Mouse (Mus musculus) kidney, postnatal 36 days (tissue): Measurements from ENCODE around the gene Nagk.
"Not testable (repeated sequence)": the region's sequence is repeated elsewhere in the genome, so short reads cannot be mapped to it uniquely, and the experiment has no call there.

ENCODE experiments used
- DNase-seq, 2 experiments: peaks; one replicate each; pipeline ENCODE4 v3.0.0; 2021 to 2022; ENCODE audit warnings: mixed read lengths in 2 of 2

The Nagk gene

DNA sequence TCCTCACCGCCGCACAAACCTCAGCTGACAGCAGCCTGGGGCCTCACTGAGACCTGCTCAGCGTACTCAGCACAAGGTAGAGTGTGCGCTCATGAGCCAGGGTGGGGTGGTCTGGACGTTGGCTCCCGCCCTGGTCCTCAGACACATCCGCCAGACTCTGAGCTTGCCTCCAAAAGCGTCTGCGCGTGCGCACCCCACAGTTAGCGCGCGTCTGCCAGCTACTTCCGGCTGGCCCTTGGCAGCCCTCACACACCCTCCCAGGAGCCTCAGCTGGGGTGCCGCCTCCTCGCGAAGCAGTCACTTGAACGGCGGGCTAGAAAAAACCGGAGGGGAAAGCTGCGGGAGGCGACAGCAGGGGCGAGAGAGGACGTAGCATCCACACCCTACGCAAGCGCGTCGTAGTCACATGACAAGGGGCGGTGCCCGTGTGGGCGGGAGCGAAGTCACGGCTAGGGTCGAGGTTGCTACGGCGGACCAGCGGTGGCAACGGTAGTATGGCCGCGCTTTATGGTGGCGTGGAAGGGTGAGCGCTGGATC lies at the start of gene Nagk:
Gene Nagk (plus strand): TSS at position 223 of the 537 bp plus-strand sequence.
- DNase-seq = peak; percentile 95 to 98

DNA sequence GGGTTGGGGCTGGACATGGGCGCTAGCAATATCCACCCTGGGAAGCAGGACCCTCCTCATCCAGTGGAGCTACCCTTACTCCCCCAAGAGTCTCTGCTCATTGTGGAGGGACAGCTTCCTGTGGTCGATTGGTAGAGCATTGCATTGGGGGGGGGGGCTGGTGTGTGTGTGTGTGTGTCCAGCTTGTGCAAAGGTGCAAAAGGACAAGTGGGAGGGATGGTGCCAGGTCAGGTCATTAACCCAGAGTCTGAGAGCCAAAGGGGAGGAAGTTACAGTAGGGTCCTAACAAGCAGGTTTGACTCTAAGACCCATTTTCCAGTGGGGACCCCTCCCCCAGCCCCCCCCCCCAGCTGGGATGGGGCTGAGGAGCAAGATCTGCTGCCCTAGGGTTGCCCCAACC lies 49.3 kb upstream of the Nagk start:
- no peak for DNase-seq

DNA sequence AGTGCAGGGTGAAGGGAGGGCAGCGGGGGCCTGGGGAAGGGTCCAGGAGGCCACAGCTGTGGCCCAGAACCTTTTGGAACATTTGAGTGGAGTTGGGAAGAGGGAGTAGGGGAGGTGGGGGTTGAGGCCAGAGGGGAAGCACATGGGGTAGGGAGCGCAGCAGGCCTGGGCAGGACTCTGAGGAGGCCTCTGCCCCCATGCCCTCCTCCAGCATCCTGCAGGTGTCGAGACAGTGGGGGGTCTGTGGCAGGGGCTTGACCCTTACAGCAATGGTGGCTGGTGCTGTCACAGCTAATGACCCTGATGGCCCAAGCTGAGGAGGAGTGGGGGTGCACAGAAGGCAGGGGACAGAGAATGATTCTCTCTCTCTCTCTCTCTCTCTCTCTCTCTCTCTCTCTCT lies 45.5 kb upstream of the Nagk start:
- DNase-seq = no peak

DNA sequence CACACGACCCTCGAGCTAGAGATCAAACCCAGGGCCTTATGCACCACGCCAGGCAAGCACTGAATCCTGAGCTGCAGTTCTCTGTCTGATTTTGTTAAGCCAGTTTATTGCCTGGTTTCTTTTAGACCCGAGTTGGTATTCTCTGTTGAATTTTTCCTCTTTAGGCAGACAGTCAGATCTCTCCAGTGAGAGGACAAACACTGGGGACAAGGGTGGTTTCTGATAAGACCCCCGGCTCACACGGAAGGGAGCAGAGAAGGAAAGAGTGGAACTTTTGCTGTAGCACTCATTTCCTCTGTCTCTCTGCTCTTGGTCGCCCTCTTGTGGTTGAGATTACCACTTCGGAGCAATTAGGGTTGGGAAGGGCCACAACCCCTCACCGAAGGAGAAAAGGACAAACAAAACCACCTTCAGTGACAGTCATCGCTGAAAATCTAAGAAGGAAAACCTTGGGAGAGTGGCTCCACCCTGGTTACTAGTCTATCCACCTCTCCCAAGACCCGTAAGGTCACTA lies 44.6 kb upstream of the Nagk start:
- DNase-seq = peak; percentile 37 to 84

DNA sequence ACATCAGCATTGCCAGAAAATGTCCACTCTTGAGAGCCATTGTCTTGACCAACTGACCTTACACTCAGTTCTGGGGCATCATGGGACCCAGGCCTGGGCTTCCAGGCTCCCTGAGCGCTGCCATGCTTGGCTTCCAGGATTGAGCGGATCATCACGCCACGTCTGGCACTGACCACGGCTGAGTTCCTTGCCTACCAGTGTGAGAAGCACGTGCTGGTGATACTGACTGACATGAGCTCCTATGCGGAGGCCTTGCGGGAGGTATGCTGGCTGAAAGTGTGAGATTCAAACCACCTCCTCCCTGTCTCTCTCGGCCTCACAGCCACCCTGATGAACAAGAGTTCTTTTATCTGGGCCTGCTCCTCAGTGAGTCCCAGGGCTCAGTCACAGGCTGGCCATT lies 38.7 kb upstream of the Nagk start:
- DNase-seq = no peak

DNA sequence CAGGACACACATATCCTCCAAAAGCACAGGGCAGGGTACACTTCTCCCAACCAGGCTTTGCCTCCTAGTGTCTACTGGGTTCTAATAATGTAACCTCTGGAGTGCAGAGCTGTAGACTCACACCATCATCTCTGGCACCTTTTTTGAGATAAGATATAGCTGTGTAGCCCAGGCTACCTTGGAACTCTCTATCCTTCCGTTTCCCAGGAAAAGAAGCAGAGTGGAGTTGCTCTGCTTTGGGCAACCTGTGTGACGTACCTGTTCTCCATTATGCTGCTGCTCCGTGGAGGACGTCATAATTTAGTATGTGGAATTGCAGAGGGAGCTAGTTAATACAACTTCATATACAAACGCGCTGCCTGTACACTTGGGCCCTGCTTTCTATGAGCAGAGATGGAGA lies 32.4 kb upstream of the Nagk start, which contains the start of gene Ankrd53:
Gene Ankrd53 (plus strand): TSS at position 301 of the 400 bp plus-strand sequence.
- no peak for DNase-seq

DNA sequence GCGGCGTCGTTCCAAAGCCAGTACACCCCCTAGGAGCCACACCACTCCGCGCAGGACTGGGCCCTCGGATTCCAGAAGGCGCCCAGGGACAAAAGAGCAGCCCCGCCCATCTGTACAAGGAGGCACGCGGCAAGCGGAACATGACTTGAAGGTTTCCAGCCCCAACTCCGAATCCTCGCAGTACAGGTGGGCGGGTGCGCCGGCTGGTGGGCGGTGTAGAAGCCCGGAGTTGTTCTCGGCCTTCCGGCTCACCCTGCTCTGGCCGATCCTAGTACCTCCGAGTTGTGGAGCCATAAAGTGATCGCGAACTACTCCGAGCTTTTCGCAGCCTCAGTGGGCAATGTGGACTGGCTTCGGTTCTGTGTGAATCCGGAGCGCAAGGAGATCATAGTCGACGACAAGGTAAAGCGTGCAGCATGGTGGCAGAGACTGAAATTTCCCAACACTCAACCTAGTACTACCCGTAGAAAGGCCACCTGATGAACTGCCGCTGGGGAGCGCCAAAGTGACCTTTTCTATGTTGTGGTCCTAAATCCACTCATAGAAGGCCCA lies 31.8 kb upstream of the Nagk start:
- peak; percentile 46 to 63 for DNase-seq

DNA sequence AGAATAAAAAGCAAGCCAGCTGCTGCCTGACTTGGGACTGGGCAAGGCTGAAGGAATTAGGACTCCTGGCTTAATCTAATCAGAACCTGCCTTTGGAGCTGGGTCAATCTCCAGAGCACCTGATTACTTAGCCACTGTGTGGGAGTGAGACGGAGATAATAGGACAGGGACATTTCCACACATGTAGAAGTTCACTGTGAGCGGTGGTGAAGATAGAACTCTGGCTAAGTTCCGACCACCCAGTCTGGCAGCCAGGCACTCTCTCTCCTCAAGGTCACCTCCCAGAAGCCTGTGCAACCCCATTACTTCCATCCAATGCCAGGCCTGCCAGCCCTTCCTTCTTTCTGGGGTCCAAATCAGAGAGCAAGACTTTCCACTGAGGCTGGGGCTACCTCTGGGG lies 27.8 kb upstream of the Nagk start:
- no peak for DNase-seq

DNA sequence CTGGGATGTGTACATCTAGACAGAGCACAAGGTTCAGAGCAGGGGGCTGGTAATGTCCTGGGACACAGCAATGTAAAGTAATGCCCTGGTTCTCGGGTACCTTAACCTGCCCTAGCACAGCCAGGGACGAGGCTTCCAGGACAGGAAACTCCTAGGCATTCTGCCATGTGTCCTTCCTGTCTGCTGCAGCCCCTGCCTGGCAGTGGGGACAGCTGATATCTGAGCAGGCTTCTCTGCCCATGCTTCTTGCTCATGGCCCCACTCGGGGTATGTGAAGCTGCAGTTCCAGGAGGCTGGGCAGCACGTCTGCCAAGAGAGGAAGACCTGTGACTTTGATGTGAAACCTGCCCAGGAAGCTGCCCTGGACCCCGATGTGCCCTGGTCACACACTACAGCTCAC lies 26.3 kb upstream of the Nagk start:
- DNase-seq = no peak

DNA sequence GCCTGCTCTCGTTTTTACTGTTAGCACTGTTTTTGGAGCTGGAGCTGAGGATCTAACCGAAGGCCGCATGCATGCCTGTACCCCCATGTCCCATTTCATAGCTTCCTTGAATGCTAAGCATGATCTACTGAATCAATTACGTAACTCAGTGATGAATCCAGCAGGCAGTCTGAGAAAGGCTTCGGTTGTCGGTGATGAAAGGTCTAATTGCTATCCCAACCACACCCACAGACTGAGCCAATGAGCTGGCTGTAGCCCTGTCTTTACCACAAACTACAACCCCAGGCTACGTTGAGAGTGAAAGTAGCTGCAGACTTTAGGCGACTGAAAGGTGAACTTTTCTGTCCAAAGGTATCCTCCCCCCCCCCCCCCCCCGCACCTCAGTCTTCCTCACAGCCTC lies 20.7 kb upstream of the Nagk start:
- DNase-seq = no peak

DNA sequence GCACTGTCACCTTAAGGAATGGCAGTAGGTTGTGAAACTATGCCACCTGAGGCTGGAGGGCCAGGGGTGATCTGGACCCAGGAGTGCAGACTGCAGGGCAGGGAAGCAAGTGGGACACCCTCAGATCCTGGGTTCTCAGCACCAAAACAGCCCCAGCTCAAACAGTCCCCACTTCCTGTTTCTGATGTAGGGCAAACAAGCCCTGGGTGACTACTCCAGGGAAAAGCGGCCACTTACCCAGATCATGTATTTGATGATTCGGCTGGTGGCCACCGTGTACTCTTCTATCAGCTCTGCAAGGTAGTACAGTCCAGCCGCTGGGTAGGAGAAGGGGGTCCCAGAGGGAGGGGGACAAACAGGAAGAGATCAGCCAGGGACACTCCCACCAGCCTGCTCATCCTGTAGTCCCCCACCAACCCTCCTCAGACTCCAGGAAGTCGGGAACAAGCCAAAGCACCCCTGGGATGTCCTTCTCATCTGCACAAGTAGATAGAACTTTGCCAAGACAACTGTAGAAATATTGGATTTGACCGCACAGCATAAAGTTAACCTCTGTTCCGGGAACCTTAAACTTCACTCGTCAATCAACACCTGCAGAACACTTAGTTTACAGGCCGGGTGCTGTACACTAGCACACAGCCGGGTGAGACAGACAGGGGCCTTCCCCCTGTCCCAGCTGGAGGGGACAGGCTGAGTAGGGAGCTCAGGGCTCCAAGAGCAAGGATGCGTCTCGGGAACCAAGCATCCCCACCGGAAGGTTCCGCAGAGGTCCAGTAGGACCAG lies 19.8 kb upstream of the Nagk start:
- DNase-seq = peak in 1 of 2 experiments; percentile 19

DNA sequence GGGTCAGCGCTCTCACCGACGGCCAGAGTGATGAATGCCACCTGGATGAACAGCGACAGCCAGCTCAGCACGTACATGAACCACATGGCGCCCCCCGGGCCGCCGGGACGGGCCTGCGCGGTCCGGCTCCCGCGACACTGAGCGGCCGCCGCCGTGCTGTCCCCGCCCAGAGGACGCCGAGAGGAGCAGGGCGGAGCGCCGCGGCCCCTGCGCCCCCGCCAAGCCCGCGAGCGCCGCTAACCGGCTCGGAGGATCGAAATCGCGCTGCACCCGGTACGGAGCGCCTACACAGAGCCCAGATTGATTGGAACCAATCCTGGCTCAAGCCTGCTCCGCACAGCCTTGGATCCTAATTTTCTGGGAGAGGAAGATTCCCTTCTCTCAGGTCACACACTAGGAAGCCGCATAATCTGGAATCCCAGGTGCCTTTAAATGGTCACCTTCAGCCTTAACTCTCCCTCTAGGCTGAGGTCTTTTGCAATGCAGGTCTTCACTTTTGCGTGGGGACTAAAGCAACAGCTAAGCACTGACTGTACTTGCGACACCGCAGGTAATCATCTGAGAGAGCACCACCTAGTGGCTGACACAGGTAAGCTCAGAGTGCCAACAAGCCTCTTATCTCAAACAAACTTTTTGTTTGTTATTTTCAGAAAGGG lies 19.0 kb upstream of the Nagk start, which contains the start of gene Tex261:
Gene Tex261 (minus strand): TSS at position 176 of the 656 bp plus-strand sequence.
- DNase-seq = peak; percentile 90 to 94

DNA sequence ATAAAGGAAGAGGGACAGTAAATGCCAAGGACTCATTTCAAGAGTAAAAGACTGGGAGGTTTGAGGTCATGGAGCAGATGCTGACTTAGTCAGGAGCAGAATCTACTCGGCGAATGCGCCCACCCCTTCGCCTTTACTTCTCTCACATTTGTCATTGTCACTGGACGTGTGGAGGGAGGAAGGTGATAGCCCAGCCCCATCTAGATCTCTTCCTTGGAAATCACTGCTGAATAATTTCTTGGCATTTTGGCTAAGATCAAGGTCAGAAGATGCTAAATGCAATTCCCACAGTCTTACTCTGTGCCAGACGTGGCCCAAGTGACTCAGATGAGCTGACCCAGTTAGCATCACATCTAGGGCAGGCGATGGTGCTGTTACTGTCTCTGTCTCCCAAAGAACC lies 16.5 kb upstream of the Nagk start:
- no peak for DNase-seq

DNA sequence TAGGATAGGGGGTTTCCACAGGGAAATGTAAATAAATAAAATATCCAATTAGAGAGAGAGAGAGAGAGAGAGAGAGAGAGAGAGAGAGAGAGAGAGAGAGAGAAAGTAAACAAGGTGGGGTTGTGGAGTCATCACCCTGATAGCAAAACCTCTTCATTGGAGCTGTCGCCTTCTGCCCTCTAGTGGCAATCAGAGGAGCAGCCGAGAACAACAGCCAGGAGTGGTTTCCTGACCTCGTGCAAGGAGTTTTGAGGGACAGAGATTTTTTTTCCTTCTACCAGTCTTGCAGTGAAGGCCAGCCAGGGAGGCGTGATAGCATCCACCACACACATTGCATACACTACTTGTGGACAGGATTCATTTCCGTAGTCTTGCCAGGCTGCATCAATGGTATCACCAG lies 15.8 kb upstream of the Nagk start:
- peak; percentile 49 to 75 for DNase-seq

DNA sequence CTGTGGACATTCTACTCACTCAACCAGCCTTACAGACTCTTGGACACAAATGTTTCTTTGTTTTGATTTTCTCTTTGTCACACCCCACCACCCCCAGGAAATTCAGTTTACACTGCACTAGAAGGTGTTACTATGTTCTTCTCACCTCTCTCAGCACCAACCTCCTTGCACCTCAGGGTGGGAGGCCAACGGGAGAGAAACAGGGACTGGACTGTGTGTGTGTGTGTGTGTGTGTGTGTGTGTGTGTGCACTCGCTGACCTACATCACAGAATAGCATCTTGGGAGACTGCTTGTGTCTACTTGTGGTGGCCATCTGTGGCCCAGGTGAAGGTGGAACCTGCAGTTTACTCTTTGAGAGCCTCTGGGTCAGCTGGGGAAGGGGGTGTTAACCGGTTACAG lies 8.4 kb upstream of the Nagk start:
- no peak for DNase-seq

DNA sequence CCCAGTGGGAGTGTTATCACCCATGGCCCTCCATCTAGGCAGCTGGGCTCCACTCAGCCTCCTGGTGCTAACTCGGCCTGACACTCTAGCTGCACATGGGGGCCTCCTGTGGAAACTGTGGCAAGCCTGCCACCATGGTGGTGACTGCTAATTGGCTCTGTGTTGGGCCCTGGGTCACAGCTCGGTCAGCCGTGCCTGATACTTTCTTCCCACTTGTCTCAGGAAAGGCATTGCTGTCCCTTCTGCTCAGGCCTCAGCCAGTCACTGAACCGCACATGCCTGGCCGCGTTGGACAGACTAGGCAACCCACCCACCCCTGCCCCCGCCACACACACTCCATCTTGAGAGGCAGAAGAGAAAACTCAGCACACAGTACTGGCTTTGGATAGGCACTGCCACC lies 6.2 kb upstream of the Nagk start:
- DNase-seq = no peak

DNA sequence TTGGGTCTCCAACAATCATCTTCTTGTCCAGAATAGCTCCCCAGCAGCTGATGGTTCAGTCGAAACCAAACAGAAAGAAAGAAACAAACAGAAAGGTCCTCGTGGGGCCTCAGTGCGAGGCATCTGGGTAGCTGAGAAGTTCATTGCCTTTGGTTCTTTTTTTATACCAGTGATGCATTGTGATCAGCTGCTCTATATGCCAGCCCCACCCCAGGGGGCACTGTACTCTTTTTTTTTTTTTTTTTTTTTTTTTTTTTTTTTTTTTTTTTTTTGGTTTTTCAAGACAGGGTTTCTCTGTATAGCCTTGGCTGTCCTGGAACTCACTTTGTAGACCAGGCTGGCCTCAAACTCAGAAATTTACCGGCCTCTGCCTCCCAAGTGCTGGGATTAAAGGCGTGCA lies 4.2 kb upstream of the Nagk start:
- not testable (repeated sequence) for DNase-seq

DNA sequence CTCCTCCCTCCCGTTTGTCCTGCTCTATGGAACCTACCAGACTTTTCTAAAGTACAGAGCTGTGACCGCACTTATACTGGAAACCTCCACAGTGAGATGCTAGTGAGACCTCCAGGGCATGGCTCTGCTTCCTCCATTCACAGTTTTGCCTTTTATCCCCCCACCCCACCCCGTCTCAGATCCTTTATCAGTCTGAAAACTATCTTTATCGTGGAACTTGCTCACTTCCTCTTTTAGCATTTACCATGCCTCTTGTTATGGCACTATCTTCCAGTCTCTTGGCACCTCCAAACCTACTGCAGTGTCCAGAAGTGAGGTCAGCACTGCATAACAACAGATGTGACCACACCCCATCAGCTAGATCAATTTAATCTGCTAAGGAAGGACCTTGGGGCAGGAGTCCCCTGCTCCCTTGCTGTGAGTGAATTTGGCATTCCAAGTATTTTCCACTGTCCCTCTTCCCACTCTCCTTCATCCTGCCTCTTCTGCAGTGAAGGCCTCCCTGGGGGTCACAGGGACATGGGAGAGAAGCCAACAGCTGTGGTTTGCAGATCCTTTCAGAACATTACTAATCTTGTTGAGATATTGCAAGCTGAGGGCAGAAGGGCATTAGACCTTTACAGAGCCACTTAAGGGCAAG lies 3.4 kb upstream of the Nagk start:
- no peak for DNase-seq

DNA sequence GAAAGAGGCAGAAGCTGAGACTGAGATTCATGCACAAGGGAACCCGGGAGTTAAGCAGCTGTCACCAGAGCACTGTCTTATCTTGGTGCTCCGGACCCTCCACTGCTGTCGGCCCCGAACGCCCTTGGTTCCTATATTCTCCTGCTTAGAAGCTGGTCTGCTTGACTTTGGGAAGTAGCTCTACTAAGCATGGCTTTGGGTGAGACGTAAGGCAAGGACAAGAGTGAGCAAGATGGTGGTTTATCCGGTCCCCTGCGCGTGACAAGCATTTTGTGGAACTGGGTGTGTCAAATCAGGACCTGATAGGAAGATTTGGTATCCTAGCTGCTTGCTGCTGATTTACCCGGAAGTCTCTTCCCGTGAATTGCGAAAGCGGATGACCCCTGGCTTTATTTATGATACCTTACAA lies 714 bp downstream of the Nagk start:
- peak; percentile 48 to 50 for DNase-seq

DNA sequence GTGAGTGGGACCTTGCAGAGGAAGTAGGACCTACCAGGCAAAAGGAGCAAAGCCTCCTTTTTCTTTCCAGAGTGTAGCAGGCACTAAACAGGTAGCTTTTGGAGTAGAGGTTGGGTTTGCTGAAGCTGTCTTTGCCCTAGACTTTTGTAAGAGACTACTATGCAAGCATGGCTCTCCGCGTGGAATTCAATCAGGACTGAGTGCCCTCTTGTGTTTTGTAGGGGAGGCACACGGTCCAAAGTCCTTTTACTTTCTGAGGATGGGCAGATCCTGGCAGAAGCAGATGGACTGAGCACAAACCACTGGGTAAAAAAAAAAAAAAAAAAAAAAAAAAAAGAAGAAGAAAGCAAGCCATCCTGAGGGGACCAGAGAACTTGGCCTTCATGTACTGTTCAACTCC lies 1.9 kb downstream of the Nagk start:
- DNase-seq = peak; percentile 51 to 60

DNA sequence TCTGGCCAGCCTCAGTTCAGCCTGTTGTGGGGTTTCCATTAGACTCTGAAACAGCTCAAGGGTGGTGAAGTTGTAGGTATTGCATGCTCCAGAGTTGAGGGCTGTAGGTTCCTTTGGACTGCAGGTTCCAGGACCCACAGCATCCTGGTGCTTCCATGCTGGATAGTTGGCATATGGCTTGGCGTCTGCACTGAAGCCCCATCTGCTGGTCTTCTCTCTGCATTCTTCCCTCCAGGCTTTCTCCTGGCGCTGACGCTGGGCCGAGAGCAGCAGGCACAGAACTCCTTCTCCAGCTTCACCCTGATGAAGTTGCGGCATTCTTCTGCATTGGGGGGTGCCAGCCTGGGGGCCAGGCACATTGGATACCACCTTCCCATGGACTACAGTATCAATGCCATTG lies 7.3 kb downstream of the Nagk start:
- DNase-seq = no peak

DNA sequence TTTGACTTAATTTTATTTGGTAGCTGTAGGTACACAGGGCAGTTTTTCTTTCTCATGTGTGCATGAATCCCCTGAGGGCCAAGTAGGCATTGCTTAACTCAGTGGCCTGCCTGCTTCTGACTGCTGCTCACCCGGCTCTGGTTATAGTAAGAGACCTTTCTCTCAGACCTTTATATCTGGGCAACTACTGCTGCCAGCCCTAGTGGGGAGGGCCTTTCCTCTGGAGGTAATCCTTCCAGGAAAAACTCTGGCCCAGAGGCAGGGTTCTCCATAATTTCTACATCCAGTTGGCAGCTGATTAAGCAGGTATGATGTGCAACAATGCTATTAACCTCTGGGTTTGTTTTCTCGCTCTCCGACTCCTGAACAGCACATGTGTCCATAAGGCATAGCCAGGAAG lies 8.1 kb downstream of the Nagk start:
- no peak for DNase-seq

DNA sequence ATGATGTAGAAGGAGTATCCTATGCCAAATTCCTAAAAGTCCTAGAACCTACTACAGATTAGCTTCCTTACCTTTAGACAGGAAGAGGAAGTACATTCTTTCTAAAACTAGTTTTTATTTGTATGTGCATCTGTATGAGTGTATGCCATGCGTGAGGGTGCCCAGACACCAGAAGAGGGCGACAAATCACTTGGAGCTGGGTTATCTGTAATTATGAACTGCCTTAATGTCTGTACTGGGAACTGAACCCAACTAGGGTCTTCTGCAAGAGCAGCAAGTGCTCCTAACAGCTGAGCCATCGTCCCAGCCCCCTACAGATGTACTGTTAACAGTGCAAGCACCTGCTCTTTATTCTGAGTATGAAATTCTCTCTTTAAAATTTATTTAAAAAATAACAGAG lies 21.0 kb downstream of the Nagk start:
- no peak for DNase-seq
